Mouse (Mus musculus) adrenal gland, adult 18-20 months (tissue): ENCODE results near the gene Prrc2a. TPM values are rescaled to one million over a fixed set of nuclear protein-coding genes. Genes with fewer than 3 reads are reported as not detected.

Experiments used
- DNase-seq, 2 experiments: peaks; one replicate each; pipeline ENCODE4 v3.0.0; 2021 to 2022; ENCODE audit warnings: low spot score in 2 of 2
- long read RNA-seq, 2 experiments: library from polyadenylated mRNA; stranded (forward); transcript quantifications; one replicate each; pipeline ENCODE4 v2.0.0; 2021
- total RNA-seq, 2 experiments: library from RNA; stranded (reverse); gene quantifications; 1 replicate in 1 of 2; 2 replicates in 1 of 2; pipeline ENCODE4 v1.2.3; 2021

Gene Prrc2a
- 100 to 1,000 TPM; 214 to 251 TPM for total RNA-seq
- long read RNA-seq, experiment 1, partial matches to known transcripts, result 18 of 26 reads
- long read RNA-seq, experiment 1, other reads (novel, unspliced or antisense), result 8 of 26 reads
- long read RNA-seq, experiment 2, partial matches to known transcripts, result 11 of 12 reads
- long read RNA-seq, experiment 2, other reads (novel, unspliced or antisense), result 0 of 12 reads

DNA sequence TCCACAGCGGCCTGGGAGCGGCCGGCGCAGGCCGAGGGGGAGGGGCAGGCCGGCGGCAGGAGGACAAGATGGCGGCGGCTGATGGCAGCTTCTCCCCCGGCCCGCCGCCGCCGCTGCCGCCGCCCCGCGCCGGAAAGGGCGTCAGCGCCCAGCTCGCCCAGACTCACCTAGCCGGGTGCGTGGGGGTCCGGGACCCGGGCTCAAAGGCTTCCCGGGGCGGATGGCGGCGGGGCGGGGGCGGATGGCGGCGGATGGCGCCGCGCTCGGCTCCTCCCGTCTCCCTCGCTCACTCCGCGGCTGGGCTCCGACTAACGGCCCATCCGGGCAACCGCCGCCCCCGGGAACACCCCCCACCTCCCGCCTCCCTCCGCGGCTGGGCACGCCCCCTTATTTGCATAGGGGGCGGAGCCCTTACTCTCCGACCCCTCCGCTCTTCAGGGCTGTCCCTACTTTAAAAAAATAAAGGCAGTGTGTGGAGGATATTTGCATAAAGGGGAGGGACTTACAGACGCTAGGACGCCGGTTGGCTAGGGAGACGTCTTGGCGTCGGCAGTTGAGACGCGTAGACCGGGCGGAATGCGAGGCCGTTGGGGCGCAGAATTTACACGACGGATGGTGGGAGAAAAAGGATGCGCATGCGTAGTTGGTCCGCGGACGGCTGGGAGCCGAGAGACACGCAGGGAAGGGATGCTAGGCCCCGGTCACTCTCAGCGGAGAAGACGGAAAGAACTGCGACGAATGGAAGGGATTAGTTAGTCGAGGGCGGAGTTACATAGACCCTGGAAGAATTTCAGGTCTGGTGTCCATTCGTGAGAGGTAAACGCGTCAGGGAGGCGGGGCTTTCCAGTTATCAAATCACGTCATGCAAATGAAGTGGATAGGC, at the start of gene Prrc2a:
Prrc2a (minus strand) TSS at position 330 of the 883 bp plus-strand sequence.
- peak; percentile 94 to 95 for DNase-seq

DNA sequence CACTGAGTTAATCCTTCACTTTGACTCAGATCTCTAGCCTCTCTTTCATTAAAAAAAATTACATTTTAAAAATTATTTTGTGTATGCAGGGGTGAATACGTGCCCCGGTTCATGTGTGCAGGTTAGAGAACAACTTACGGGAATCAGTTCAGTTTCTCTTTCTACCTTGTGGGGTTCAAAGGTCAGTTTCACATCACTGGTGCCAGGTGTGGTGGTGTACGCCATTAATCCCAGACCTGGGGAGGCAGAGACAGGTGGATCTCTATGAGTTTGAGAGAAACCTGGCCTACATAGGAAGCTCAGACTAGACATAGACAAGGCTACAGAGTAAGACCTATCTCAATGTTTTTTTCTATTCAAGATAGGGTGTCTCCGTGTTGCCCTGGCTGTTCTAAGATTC, 48.4 kb upstream of the Prrc2a start:
- DNase-seq, result no peak

DNA sequence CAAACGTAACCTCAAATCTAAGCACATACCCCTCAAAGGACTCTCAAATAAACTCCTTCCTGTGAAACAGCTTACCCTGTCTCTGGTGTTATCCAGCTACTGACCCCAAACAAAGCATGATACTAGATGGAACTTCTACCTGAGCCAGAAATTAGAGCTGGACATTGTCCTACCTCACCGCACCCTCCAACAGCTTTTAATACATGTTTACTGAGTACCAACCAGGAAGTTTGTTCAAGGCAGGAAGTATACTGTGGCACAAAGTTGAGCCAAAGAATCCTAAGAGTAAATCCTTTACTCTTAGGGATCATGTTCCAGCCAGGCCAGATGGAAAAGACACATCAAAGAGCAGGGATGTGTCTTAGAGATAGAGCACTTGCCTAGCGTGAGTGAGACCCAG, 45.9 kb upstream of the Prrc2a start:
- DNase-seq, result no peak

DNA sequence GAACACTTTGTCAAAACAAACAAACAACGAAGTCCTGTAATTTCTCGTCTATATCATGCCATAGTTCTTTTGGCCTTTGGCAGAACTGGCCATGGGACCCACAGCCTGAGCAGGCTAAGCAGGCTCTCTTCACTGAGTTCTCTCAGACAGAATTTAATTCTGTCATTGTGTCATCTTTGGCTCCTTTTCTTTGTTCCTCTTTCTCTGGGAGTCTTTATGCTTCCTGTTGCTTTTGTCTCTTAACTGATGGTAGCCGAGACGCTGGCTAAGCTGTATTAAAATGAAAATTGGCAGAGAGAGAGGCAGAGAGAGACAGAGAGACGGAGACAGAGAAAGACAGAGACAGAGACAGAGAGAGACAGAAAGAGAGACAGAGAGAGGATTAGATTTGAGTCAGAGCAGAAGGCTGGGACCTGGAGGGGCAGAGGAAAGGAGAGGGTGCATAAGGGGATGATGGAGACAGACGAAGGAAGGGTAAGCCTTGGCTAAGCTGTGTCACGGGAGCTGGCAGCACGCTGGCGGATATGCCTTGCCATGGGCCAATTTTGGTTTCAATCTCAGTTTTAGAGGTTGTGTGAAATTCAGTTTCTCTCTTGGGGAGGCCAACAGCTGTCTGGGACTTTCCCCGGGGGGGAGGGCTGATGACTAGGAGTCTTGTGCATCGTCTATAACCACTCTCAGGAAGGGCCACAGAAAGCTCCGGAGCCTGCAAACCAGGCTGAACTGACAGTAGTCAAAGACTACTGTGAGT, 45.3 kb upstream of the Prrc2a start:
- DNase-seq, result no peak

DNA sequence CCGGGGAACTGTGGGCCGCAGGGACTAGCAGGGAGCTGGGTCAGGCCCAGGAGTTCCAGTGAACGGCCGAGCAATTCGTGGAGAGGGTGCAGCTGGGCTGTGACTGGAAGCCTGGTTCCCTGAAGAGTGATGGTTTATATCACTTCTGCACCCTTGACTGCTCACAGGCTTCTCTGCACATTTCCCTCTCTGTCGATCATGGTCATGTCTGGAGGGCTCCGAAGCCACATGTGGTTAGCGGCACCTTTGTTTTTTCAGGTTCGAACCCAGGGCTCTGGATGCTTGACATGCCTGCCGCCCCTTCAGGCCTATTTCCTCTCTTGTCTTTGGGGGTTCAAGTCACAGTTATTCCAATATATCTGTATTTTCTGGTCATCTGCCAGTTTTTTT, 40.7 kb upstream of the Prrc2a start:
- no peak for DNase-seq

DNA sequence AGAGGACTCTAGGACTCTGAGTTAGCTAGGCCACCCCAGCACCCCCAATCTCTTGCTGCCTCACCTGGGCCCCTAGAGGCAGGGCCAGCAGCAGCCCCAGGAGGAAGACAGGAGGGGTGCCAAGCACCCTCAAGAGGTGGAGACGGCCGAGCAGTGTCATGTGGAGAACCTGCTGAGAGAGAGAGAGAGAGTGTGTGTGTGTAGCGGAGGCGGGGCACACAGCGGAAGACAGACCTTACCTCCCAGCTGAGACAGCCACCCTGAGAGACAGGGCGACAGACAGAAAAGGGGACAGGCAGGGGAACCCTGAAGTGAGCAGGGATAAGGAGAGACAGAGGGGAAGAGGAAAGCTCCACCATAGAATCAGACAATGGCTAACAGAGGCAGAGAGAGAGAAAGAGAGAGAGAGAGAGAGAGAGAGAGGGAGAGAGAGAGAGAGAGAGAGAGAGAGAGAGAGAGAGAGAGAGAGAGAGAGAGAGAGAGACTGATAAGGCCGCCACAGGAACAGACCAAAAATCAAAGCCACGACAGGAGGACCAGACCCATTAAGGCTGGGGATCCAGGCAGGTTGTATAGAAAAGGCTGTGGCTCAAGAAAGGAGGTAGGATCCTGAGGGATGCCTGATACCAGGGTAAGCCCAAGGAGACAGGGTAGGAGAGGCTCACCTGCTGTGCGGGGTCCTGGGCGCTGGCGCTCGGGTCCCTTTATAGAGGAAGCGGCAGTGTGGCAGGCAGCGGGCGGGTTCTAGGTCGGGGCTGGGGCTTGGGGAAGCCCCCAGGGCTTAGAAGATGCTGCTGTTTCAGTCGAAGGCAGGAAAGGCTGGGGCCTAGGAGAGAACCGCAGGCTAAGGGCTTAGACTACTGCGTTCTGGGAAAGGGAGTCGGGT, 40.0 kb upstream of the Prrc2a start, which contains the start of gene Lta:
Lta (minus strand) TSS at position 858 of the 886 bp plus-strand sequence.
- no peak for DNase-seq

DNA sequence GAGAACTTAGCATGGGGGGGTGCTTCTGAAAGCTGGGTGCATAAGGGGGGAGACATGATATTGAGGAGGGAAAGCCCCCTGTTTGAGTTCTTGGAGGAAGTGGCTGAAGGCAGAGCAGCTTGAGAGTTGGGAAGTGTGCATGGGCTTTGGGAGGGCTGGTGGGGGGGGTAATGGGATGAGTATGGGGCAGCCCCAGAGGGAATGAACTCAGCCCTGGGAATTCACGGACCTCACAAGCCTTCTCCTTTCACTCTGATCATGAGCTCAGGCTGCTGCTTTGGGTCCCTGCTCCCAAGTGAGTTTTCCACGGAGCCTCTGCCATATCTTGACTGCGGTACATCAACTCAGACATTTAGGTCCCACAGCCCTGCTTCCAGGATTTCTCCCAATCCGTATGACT, 37.7 kb upstream of the Prrc2a start:
- no peak for DNase-seq

DNA sequence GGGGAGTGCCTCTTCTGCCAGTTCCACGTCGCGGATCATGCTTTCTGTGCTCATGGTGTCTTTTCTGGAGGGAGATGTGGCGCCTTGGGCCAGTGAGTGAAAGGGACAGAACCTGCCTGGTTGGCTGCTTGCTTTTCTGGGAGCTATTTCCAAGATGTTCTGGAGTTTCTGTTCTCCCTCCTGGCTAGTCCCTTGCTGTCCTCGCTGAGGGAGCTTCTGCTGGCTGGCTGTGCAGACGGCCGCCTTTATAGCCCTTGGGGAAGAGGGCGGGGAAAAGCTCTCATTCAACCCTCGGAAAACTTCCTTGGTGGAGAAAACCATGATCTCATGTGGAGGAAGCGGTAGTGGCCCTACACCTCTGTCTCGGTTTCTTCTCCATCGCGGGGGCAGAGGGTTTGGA, 37.1 kb upstream of the Prrc2a start, which contains the start of gene Tnf:
Tnf (minus strand) TSS at position 221 of the 400 bp plus-strand sequence.
- DNase-seq, result peak; percentile 38 to 52

DNA sequence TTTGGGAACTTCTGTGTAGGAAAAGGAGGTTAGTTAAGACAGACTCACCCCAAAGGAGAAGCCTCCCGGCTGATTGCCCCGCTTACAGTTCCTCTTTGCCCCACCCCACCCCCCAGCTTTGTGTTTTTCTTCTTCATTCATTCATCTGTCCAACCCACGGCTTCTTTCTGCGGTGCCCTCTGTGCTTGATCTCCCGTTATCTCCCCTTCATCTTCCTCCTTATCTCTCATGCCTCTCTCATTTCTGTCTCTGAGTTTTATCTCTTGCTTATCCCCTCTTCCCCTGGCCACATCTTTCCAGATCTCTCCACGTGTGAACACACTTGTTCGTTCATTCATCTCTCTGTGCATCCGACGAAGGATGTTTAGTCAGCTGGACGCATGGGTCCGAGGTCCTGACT, 36.4 kb upstream of the Prrc2a start:
- DNase-seq, result no peak

DNA sequence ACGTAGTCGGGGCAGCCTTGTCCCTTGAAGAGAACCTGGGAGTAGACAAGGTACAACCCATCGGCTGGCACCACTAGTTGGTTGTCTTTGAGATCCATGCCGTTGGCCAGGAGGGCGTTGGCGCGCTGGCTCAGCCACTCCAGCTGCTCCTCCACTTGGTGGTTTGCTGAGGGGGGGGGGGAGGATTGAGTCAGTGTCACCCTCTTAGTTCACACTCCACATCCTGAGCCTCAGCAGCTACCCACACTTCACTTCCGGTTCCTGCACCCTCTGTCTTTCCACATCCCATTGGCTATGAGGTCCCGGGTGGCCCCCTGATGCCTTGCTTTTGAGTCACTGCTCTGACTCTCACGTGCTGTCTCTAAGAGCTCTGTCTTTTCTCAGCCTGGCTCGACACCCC, 35.7 kb upstream of the Prrc2a start:
- no peak for DNase-seq

DNA sequence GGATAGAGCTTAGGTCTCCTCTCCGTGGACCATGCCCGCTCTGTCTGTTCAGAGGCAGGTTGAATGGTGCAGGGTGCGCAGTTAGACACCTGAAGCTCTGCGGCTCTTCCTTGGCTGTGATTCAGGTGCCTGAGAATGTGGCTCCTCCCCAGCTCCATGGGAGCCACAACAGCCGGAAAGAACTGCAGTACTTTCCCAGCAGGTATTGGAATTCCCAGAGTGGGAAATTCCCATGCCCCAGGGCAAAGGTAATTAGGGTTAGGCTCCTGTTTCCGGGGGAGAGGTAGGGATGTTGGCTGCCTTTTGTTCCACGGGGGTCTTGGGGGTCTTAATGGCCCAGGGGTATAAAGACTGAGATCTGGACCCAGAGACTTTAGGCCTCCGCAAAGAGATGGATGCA, 34.2 kb upstream of the Prrc2a start:
- no peak for DNase-seq

DNA sequence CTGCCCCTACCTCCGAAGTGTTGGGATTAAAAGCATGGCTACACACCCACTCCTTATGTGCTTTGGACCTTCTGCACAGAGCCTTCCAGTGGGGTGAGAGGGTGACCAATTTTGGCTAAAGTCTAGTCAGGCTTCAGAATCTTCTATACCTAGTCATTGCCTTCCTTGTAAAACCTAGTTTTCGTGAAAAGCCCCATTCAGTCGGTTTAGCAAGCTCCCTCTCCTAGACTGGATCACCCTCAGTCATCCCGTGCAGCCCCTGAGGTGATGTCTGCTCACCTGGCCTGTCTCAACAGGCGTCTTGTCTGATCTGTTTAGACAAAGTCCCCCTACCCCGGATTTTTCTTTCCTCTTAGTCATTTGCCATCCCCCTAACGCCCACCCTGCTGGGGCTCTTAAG, 33.3 kb upstream of the Prrc2a start:
- DNase-seq, result no peak

DNA sequence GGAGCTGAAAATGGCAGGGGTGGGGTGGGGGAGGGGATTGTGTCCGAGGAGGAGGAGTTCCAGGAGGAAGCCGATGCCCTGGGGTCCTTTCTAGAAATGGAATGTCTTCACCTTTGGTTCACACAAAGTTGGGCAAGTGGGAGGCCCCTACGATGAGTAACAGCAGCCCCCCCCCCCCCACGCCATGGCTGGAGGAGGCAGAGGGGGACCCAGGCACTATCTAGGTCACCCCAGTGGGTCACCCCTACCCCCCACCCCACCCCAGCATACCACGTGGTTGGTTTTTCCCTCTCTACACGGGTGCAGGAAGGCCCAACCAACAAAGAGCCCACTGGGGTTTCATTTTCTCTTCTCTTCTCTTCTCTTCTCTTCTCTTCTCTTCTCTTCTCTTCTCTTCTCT, 32.4 kb upstream of the Prrc2a start:
- no peak for DNase-seq

DNA sequence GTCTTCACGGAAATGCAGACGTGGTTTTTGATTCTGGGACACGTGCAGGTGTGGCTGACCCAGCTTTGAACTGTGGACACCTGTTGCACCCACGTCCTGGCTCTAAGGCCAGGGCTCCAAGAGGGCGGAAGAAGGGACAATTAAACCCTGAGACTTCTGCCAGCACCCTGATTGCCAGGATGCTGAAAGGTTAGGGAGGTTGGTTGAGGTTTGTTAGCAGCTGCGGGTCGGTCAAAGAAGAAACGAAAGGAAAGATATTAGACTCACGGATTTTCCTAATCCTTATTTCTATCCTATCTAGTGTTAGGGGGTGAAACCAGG, 31.6 kb upstream of the Prrc2a start:
- no peak for DNase-seq

DNA sequence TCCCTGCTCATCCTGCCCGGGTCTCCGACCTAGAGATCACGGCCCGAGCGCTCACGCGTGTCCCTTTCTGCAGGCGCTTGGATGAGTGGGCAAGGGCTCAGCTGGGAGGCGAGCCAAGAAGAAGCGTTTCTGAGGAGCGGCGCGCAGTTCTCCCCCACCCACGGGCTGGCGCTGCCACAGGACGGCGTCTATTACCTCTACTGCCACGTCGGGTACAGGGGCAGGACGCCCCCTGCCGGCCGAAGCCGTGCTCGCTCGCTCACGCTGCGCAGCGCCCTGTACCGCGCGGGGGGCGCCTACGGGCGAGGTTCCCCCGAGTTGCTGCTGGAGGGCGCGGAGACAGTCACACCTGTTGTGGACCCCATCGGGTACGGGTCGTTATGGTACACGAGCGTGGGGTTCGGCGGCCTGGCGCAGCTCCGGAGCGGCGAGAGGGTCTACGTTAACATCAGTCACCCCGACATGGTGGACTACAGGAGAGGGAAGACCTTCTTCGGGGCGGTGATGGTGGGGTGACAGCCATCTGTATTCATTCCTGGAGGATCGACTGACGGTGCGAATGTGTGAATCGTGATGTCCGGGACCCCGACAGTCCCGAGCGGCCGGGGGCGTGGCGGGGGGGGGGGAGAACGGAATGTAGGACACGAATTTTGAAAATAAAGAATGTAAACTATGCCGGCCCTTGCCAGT, 31.1 kb upstream of the Prrc2a start:
- peak; percentile 84 to 90 for DNase-seq

DNA sequence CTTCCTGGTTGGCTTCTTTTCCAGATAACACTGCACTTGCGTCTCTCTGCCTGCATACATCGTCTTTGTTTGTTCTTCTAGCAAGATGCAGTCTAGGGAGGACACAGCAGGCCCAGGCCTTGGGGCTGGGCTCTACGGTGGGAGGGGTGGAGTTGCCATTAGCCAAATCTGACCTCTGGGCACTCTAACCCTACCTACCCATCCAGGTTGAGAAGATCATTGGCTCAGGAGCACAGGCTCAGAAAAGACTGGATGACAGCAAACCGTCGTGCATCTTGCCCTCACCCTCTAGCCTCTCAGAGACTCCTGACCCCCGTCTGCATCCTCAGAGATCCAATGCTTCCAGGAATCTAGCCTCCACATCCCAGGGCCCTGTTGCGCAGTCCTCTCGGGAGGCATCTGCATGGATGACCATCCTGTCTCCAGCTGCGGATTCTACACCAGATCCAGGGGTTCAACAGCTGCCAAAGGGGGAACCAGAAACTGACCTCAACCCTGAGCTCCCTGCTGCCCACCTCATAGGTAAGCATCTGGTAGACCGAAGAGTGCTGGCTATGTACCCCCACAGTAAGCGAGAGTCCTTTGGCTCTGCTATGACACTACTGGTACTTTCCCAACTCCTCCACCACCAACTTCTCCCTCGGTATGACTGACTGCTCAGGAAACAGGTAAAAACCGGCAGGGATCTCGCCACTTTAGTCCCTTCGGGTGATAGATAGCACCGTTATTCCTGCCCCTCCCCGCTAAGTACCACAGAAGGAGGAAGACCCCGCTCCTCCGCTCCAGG, 30.3 kb upstream of the Prrc2a start:
- no peak for DNase-seq

DNA sequence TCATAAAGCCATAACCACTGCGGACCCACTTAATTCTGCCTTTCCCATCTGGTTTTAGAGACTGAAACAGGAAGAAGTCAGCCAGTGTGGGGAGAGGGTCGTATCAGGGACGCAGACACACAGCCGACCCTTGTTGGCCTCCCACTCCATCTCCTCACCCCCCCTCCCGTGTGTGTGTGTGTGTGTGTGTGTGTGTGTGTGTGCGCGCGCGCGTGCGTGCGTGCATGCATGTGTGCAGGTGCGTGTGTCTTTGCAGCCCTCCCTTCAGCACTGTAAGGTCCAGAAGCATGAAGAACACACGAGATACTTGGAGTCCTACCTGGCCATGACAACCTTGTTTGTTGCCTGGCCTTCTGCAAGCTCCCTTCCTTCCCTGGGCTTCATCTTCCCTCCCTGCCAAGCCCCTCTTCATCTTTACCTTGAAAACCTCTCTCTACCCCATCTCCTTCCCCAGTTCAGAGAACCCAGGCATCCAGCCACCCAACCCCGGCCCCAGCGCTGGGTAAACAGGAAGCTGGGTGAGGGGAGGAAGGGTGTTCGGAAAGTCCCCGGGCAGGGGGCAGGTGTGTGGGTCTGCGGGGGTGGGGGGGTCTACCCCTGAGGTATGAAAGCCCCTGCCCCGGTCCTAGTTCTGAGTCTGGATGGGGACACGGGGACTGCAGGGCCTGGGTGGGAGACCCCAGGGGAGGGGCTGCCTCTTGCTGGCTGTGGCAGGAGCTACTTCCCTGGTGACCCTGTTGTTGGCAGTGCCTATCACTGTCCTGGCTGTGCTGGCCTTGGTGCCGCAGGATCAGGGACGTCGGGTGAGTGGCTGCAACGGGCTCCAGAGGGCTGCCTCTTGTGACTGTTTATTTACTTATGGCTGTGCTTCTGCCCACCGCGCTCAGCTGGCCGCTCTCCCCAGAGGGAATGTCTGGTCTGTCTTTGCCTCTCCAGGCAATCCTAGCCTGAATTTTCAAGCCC, 29.5 kb upstream of the Prrc2a start, which contains the start of gene Ltb:
Ltb (plus strand) TSS at position 559 of the 963 bp plus-strand sequence.
- DNase-seq, result peak in 1 of 2 experiments; percentile 33

DNA sequence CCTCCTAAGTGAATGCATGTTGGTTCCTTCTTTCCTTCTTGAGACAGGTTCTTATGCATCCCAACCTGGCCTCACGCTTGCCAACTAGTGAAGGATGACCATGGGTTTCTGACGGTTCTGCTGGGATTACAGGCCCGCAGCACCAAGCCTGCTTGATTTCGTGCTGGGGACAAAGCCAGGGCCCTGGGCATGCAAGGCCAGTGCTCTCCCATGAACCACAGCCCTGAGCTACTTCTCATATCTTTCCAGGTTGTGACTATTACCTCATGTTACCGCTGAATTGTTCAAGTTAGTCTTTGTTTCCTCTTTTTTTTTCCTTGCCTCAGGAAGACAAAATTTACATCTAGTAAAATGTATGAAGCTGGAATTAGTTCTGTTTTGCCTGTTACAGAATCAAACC, 28.2 kb upstream of the Prrc2a start:
- no peak for DNase-seq
